Mouse (Mus musculus): ENCODE measurements around the gene Dip2c.
A peak's percentile ranks its signal among the peaks of the same experiment; 100 is the strongest.

Gene Dip2c

GRCm38 (mm10) chr13:9329307-9329915 lies 53.1 kb downstream of the Dip2c start:
- no peak for DNase-seq (ENCODE audit: low read depth)

- no peak for DNase-seq (ENCODE audit: low read depth)
These were observed 56.9 kb downstream of the Dip2c start for GRCm38 (mm10) chr13:9333187-9333586.

- no peak for DNase-seq (ENCODE audit: low read depth)
These were observed 64.0 kb downstream of the Dip2c start for GRCm38 (mm10) chr13:9340293-9340692.

- no peak for DNase-seq (ENCODE audit: low read depth)
These were observed 66.4 kb downstream of the Dip2c start for GRCm38 (mm10) chr13:9342696-9343095.

GRCm38 (mm10) chr13:9347448-9347847 lies 71.1 kb downstream of the Dip2c start:
- no peak for DNase-seq (ENCODE audit: low read depth)

- no peak for DNase-seq (ENCODE audit: low read depth)
These were observed 74.3 kb downstream of the Dip2c start for GRCm38 (mm10) chr13:9350670-9351069.

- DNase-seq (ENCODE audit: low read depth) = peak; percentile 8
These were observed 77.6 kb downstream of the Dip2c start for GRCm38 (mm10) chr13:9353890-9354289.

GRCm38 (mm10) chr13:9355331-9355730 lies 79.0 kb downstream of the Dip2c start:
- DNase-seq (ENCODE audit: low read depth) = no peak

GRCm38 (mm10) chr13:9361457-9361856 lies 85.1 kb downstream of the Dip2c start:
- DNase-seq (ENCODE audit: low read depth) = no peak

GRCm38 (mm10) chr13:9371387-9371786 lies 95.1 kb downstream of the Dip2c start:
- DNase-seq (ENCODE audit: low read depth) = no peak

GRCm38 (mm10) chr13:9377130-9377529 lies 100.8 kb downstream of the Dip2c start:
- no peak for DNase-seq (ENCODE audit: low read depth)

- peak; percentile 3 for DNase-seq (ENCODE audit: low read depth)
These were observed 104.5 kb downstream of the Dip2c start for GRCm38 (mm10) chr13:9380740-9381410.

GRCm38 (mm10) chr13:9388017-9388416 lies 111.7 kb downstream of the Dip2c start:
- DNase-seq (ENCODE audit: low read depth) = no peak

- no peak for DNase-seq (ENCODE audit: low read depth)
These were observed 113.0 kb downstream of the Dip2c start for GRCm38 (mm10) chr13:9389334-9389733.

GRCm38 (mm10) chr13:9390204-9390804 lies 114.0 kb downstream of the Dip2c start:
- DNase-seq (ENCODE audit: low read depth) = peak; percentile 16

- DNase-seq (ENCODE audit: low read depth) = no peak
These were observed 117.1 kb downstream of the Dip2c start for GRCm38 (mm10) chr13:9393470-9393869.

GRCm38 (mm10) chr13:9395286-9395685 lies 119.0 kb downstream of the Dip2c start:
- DNase-seq (ENCODE audit: low read depth) = no peak

GRCm38 (mm10) chr13:9398846-9399245 lies 122.5 kb downstream of the Dip2c start:
- no peak for DNase-seq (ENCODE audit: low read depth)

- no peak for DNase-seq (ENCODE audit: low read depth)
These were observed 129.1 kb downstream of the Dip2c start for GRCm38 (mm10) chr13:9405399-9405798.

GRCm38 (mm10) chr13:9408983-9409382 lies 132.7 kb downstream of the Dip2c start:
- no peak for DNase-seq (ENCODE audit: low read depth)

GRCm38 (mm10) chr13:9418441-9418840 lies 142.1 kb downstream of the Dip2c start:
- DNase-seq (ENCODE audit: low read depth) = no peak

- DNase-seq (ENCODE audit: low read depth) = peak; percentile 15
These were observed 142.9 kb downstream of the Dip2c start for GRCm38 (mm10) chr13:9419213-9419612.

GRCm38 (mm10) chr13:9421949-9422348 lies 145.6 kb downstream of the Dip2c start:
- DNase-seq (ENCODE audit: low read depth) = no peak
